Mouse (Mus musculus): ENCODE data around the gene Ntm.

Gene Ntm

DNA sequence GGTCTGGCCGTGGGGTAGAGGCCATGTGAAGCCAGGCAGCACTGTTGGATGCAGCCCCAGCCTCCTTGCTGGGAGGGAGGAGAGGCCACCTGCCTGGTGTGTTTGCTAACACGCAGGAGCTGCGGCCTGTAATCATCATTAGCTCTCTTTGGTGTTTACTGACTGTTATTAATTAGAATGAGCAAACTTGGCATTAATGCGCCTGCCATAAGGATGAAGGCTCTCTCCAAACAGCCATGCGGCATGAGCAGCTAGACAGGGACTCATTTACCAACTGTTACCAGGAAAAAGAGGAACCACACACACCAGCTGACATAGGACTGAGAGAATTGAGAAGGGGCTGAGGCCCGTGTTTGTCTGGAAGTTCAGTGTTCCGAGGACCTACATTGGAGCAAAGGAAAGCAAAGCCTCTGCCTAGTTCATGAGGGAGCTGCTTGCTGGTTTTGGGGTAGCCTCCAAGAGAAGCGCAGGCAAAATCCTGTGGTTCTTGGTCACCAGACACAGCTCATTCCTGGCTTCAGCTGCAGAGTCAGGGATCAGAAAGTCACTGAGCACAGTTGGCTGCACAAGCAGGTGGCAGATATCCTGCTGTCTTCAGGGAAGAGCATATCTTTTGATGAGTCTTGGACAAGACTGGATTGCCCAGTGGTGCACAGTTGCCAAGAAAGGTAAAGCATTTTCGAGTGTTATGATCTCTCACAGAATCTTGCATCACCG, 171.6 kb downstream of the Ntm start:
- DNase-seq = peak; percentile 93

DNA sequence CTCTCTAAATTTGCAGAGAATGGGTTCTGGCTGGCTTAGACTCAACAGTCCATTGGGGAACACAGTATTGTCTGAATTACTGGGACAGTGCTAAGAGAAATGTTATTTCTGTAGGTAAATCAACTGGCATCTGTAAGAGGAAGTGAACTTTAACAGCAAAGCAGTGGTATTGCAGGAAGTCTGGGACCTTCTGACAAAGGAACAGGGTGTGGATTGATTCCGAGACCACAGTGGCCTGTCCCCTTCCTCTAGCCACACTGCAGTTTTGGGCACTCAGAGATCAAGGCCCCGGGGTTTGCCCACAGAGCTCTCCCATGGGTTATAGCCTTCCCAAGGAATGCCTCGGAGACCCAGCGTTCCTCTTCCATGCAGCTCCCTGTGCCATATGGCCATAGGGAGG, 172.9 kb downstream of the Ntm start:
- DNase-seq = no peak

DNA sequence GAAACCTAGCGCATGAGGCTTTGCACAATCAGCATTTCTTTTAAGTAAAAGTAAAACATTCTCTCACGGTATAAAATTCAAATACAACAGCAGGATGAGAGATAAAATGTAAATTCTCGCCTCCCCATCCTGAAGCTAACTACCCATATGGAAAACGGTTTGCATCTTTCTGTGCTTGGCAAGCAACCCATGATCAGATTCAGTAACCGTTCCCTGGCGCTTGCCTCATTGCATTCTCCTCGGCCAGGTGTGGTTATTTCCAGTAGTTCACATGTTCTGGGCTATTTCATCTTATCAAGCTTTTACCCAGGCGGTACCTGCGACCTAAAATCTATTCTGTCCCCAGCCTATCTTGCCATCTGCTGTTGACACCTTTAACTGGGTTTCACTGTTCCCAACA, 174.1 kb downstream of the Ntm start:
- DNase-seq = no peak

DNA sequence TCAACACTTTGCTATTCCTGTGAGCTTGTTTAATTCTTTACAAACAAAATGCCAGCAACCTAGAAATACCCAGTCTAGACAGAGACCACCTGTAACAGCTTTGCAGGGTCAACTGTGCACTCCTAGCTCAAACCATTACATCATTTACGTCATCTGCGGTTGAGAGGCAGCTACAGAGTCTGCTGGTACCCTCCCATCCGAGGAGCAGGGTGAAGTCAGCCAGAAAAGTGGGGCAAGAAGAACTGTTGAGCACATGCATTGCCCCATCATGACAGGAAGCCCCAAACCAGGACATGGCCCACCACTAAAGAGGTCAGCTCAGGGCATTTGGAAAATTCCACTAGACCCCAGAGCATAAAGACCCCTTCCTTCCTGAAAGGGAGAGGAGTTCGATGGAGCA, 175.5 kb downstream of the Ntm start:
- no peak for DNase-seq

DNA sequence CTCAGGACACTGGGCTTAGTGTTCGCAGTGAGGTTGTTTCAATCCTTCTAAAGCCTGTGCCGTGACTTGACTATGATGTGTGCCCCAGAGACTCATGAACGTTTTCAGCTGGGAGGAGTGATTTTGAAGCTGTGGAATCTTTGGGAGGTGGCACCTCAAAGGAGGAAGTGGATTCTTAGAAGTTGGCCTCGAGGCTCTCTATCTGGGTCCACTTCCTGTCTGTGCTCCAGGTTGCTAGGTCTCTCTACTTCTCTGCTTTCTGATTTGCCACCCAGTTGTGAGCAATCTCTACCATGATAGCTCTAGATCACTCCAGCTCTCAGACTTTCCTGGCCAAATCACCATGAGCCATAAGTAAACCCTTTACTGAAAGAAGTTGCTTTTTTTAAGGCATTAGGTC, 180.2 kb downstream of the Ntm start:
- DNase-seq = no peak

DNA sequence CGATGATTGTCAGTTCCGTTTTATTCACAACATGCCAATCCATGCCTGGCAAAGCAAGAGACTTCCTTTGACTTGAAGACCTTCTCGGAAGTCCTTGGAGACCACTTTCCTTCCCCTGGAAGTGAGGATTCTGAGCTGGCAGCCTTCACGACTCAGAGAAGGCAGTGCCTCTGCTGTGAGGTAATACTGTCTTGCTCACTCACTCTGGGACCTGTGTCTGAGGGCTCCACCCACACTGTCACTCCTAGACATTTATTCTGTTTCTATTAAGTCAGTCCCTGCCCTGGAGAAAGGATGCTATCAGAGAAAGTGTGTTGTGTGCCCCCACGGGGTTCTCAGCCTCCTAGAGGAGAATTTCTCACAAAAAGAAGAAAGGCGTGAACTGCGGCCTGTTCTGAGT, 183.2 kb downstream of the Ntm start:
- DNase-seq = no peak

DNA sequence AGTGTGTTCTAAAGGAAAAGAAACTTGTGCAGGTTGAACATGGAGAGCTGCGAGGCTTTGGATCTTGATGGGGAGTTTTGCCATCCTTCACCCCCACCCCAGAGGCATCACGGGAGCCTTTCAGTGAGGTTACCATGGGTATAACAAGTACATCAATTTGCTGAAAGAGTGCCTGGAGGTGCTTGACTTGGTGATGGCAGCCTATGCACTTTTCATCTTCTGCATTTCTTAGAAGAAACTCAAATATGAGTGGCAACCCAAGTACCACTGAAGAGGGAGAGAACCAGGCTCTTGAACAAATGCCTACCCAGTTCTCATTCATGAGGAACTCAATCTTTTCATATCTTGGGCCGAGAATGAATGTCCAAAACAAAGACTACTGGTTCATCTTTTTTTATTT, 186.0 kb downstream of the Ntm start:
- DNase-seq = no peak

DNA sequence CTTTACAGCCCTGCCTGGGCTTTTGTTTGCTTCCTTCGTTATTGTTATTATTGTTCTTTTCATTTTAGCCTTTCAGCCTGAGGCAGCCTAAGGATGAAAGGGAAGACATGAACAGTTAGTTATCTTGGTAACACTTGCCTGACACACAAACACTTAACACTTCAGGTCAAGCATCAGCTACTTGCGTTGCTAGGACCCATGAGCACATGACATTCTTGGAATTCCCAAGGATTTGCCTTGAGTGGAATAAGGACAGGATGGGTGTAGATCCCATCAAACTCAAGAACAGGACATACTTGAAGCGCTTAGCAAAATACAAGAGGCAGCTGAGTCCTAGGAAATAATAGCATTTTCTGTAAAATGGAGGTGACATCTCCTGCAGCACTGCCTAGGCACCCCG, 186.4 kb downstream of the Ntm start:
- no peak for DNase-seq

DNA sequence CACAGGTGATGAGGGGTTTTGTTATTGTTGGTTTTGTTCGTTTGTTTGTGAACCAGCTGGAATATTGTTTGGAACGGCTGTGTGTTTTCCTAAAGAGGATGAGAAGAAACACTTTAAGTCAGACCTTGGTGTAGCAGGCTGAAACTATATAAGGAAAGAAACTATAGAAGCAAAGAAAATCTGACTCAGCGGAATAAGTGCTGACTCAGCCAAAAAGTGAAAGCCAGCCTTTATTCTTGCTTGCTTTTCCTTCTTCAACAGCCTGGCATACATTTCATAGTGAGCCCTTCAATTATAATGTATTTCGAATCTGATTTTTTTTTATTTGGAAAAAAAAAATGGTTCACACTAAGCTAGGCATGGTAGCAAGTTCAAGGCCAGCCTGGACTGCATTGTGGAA, 186.9 kb downstream of the Ntm start:
- DNase-seq = no peak

DNA sequence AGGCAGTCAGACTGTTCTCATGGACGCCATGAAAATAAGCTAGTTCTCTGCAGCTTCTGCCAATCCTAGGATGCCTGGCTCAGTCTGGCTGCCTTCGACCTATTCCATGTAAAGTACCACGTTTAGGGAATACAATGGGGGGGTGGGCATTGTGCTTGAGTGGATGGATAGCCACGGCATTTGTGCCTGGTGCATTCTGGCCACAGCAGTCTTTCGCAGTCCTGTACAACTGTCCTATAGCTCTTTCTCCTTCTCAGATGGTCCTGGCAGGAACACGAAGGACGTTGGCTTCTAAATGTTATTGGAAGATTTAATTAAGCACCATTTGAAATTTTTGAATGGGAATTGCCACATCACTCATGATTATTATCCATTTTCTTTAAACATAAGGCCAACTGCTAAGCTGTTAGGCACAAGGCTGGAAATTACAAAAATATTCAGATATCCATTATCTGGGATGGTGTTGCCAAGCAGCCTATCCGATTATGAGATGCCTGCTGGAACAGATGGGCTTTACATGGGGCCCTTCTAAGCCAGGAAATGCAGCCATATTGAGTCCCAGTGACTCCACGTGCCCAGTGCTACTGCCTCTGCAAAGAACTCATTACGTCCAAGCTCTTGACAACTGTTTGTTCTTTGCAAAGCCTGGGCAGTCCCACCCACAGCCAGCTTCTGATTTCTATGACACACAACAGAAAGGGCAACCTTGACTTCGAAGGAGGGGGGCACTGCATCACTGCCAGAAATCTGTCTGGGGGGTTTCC, 190.1 kb downstream of the Ntm start:
- DNase-seq = no peak

DNA sequence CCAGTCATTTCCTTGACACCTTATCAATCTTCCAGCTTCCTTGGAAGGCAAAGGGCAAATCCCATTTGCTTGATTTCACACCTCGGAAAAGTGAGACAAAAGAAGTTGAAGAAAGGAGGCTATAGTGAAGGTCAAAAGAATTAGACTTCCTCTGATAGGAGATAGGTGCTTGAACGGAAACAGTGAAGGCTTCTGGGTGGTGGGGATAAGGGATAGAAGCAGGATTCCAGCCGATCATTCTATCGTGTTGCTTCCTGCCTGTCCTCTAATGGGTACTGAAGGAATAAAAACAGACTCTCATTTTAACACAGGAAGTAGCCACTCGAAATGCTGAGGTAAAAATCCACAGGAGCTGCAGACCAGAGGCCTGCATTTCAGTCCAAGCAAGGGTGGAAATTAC, 191.1 kb downstream of the Ntm start:
- no peak for DNase-seq

DNA sequence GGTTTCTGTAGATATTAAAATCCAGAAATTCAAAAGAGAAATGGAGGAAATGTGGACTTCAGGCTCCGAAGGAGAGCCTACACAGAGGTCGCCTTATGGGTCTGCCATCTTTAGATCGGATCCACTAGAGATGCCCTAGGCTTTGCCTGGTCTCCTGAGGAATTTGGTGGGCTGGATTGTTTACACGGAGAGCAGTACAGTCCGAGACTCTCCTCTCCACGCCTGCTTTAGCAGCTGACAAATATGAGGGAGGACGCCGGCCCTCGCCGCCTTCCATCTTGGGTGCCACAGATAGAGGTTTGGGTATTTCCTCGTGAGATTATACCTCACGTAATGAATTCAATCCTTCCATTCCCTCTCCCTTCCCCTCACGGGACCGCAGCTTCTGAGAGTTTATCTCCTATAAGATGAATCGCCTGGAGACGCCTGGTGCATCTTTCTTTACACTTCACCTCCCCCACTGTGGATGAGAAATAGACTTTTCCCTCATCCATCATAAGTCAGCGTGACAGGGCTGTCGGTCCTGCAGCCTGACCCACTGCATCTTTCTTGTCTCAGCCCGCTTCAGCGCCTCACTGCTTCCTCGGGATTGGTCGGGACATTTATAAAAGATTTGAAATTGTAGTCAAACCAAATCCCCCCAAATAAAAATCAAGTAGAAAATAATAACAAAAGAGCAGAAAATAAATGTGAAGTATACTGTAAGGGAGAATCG, 191.7 kb downstream of the Ntm start:
- DNase-seq = no peak

DNA sequence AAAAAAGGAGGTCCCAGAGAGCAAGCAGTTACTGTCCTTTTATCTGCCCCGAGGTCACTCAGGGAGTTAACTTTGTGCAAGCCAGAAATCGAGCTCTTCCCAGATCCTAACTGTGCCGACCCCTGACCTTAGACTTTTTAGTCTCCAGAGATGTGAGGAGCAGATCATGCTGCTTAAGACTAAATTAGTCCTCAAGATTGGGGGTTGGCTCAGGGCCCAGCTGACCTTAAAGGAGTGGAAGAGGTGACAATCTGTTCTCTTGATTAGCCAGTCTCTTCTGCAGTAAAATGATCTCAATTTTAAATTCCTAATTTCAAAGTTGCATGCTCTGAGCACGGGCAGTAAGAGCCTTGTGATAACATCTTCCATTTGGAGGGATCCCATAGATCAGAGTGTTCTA, 193.6 kb downstream of the Ntm start:
- no peak for DNase-seq

DNA sequence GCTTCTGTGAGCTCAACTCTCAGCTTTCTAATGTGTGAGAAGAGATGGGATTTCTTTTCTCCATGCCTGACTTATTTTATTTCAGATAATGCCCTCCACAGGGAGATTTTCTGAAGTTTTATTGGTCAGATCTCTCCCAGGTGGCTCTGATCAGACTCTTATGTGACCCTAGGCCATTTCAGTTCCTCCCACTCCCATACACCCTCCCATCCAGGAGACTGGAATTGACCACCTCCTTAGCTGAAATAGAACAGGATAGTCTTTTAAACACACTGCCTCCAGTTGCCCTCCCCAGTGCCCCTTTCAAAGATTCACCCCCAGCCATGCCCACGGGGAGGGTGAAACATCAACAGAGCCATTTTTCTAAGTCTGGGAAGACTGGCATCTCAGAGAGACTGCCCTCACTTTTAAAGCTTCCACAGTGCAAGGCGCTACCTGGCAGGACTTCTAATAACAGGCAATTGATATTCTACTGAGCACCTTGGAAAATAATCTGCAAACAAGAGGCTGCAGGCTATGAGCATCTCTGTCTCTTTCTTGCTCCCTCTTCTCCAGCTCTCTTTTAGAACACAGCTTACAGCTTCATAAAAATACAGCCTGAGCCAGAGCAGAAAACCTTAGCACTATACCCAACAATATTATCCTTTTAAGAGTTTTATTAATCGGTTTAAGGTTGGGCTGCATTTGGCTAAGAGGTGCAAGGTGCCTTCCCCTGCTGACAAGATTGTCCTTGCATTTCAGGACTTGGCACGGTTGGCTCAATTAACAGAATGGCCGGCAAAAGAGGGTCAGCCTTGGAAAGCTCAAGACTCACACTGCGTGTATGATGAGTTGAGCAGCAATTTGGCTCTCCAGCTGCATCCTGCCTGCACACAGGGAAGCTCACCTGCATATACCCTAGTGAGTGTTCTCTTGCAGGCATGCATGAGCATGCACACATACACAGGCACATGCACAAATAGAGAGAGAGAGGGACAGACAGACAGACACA, 196.7 kb downstream of the Ntm start:
- no peak for DNase-seq

DNA sequence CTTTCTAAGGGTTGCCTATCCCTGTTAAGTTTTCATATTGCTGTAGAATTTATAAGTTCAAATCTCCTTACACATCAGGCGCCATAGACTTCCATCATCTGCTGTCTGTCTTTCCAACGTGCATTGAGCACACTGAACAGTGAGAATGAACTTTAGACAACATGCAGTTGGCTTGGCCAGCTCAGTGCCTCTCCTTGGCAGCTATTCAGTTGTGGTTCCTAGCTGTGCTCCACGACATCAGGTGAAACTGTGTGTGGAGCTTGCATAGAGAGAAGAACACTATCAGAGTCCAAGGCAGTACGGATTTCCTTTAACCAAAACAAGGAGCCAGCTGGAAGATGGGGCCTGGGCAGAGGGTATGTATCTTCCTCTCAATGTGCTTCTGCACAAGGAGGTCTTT, 199.6 kb downstream of the Ntm start:
- no peak for DNase-seq

DNA sequence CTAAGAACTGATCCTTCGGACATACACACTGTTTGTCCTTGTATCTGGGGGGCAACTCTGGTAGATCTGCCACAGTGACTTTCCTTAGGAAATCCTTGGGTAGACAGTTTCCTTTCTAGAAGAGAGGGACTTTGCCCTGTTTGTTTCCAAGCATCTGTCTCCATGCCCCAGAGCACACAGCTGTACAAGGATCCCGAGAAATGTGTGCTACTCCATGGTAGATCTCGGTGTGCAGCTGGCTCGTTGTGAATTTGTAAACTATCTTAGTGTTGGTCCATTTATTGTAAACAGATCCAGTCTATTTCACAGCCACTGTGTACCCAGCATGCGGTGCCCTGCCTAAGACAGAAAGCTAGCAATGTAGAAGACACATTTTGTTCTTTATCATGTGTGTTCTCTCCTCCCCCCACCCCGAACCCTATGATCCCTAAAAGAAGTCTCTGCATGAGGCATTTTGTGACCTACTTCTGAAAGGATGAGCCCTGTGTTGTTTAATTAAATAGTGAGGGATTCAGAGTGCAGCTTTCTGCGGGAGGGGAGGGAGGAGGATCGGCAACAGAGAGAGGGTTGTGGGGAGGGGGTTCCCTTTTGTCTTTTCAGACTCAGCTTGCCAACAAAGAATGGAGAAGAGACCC, 200.9 kb downstream of the Ntm start:
- no peak for DNase-seq

DNA sequence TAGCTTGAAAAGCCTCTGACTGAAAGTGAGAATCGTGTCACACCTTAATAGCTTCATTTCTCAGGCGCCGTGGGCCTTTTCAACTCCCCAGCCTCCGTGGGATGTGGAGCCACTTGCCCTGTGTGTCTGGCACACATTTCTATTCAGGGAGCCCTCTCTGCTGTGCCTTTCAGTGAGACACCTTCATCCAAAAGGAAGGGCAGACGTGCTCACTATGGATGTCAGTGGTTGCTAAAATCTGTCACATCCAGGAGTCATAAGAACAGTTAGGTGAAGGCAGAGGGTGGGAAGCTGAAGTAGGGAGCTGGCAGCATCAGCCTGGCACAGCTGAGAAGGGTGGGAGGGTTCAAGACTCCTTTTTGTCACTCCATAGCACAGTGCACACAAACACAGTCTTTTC, 201.4 kb downstream of the Ntm start:
- no peak for DNase-seq

DNA sequence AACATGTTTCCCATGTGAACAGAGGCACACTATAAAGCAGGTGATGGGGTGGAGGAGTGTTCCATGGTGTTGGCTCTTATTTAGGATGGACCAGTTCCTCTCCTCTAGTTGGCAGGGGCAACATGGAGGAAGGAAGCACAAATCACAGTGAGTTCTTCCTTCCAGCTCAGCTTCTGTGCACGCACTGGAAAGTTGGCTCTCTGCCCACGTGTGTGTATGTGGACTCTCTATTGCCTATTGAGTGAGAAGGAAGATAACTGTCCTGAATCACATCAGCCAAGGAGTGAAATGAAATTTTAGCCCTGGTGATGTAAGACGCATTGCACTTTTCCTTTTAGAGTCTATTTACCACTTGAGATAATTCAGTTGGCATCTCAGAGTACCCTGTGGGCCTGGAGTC, 203.0 kb downstream of the Ntm start:
- no peak for DNase-seq

DNA sequence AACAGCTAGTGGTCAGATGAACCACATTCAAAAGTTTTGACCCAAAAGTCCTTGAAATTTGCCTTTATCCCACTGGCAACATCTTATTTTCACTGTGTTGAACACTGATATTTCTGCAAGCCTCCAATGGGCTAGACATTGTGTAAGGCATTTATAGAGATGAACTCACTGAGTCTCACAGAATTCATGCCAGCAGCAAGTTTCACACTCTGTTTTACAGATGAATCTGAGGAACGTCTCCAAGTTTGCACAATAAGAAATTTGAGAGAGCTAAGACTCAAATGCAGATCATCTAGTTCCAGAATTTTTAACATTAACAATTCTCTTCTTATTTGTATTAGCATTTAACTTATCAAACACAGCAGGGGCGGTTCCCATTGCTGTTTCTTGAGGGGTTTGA, 203.9 kb downstream of the Ntm start:
- no peak for DNase-seq

DNA sequence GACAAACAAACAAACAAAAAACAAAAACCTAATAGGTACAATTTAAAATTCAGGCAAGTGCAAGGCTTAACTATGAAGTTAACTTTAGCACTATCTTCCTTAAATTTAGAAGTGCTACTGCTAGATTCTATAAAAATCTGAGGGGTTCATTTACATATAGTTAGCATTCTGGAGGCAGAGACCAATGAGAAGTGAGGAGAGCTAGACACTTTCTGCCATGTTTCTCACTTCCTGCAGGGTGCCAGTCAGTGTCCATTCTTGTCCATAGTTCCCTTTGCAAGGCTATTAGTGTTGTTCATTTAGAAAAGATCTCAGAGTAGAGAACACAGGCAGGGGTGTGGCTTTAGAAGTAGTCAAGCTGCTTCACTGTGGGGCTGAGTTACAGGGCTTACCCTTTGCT, 208.6 kb downstream of the Ntm start:
- DNase-seq = no peak

DNA sequence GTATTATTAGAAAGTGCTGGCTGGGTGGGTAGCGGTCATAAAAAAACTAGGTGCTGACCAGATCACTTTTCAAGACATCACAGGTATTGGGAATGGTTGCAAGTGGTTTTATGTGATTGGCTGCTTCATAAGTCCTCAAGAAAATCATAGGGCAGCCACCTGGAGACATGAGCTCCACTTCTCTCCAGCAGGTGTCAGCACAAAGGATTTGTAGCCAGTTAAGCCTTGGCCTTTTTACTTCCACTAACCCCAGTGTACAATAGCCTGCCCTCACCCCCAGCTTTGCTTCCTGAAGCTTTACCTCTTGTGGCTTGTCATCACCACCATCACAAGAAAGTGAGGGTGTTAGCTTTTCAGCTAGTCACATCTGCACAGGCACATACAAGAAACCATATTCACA, 211.5 kb downstream of the Ntm start:
- peak; percentile 57 for DNase-seq

DNA sequence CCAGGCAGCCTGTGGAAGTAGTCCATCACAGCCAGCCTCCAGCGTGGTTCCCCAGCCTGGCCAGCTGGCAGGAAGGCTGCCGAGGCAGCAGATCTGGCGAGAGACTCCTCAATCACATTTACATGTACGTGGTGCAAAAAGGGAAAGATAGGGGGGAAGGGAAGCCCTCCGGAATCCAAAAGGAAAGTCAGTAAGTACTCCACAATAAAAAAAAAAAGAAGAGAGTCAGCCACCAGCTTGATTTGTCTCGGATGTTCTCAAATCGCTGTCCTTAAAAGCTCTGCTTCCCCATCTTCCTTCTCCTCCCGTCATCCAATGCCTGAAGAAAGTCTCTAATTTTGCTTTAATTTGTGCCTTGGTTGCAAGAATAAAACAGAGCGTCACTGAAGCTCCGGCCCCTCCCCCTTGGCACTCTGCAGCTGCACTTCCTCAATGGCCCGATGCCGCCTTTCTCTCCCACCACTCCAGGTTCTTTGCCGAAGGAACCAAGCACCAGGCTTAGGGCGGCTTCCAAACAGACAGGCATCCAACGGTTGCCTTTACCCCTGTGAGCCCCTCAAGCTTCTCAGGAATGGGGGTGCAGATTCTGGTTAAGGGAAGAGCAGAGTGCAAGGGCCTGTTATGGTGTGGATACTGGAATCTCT, 212.4 kb downstream of the Ntm start:
- peak; percentile 48 for DNase-seq
